Mouse (Mus musculus): ENCODE data around the gene Tnni3.

- TF ChIP-seq E2F4 (IDR thresholded peaks at IDR 0.05; ENCODE audit: borderline replicate concordance, low read depth, low read length) (no peak), ZC3H11A (IDR thresholded peaks at IDR 0.05; ENCODE audit: low read depth, low read length) (no peak), MAZ (IDR thresholded peaks at IDR 0.05; ENCODE audit: low read depth, low read length) (no peak), MAFK (IDR thresholded peaks at IDR 0.05; ENCODE audit: borderline replicate concordance, low read depth, low read length) (no peak), GATA1 (IDR thresholded peaks at IDR 0.05; ENCODE audit: low read depth, low read length) (peak; percentile 54), CTCF (IDR thresholded peaks at IDR 0.05 in 2 of 3, conservative IDR thresholded peaks at IDR 0.05 in 1 of 3; ENCODE audit: control insufficient read depth in 1 of 3, insufficient read depth in 1 of 3, low read depth in 2 of 3, low read length in 3 of 3, poor library complexity in 1 of 3, severe bottlenecking in 1 of 3) (no peak), ETS1 (IDR thresholded peaks at IDR 0.05; ENCODE audit: low read depth, low read length) (no peak), POLR2A (IDR thresholded peaks at IDR 0.05; ENCODE audit: control insufficient read depth in 1 of 2, insufficient read depth in 1 of 2, low read depth in 1 of 2, low read length in 2 of 2, poor library complexity in 1 of 2) (no peak), UBTF (IDR thresholded peaks at IDR 0.05; ENCODE audit: borderline replicate concordance, insufficient read depth, low read depth, low read length) (no peak), MAX (IDR thresholded peaks at IDR 0.05; ENCODE audit: low read length) (no peak), ZKSCAN1 (IDR thresholded peaks at IDR 0.05; ENCODE audit: low read depth, low read length) (no peak), USF1 (IDR thresholded peaks at IDR 0.05; ENCODE audit: low read depth, low read length) (no peak), KAT2A (conservative IDR thresholded peaks at IDR 0.05; ENCODE audit: low read depth, low read length) (no peak), SMC3 (IDR thresholded peaks at IDR 0.05; ENCODE audit: low read depth, low read length) (no peak)
Observed at GRCm38 (mm10) chr7:4511489-4512224, 12.4 kb downstream of the Tnni3 start.

Data from MEL (cell line).